ENCODE assay signal across 8 mouse cellular contexts in the genomic region with DNA sequence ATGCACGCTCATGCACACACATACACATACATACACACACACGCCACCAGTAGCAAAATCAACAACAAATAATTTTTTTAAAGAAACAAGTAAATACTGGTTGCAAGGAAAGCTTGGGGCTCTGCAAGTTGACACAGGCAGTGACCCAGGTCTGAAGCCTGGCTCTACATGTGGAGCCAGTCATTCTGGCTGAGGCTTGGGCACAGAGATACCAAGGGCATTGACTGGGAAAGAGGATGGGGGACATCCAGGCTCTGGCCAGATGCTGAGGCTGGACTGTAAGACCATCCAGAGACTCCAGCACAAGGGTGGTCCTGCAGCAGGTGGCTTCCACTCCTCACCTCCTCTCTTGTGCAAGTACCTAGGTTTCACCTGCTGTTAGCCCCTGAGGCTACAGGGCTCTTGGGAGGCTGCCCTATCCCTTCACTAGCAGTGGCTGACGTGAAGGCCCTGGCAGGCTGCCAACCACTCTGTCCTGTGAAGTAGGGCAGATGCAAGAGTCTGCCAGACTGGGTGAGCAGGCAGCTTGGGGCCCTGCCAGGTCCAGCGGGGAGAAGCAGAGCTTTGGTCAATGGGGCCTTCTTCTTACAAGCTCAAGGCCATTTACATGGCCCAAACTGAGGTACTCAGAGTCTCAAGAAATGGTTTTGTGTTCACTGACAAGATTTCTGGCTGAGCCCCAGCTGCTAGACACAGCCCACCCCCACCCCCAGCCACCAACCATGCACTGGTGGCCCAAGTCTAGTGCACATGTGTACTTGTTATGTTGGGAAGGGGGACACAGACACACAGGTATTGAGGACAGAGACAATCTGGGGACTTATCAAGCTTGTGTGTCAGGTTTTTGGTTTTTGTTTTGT. TPM values are rescaled to one million over a fixed set of nuclear protein-coding genes. Genes with fewer than 3 reads are reported as not detected.
DNase-seq lines count a peak whose midpoint lies in the region; ATAC-seq lines count a peak whose summit lies in the region.

No protein-coding gene starts in this region.

- no peaks in the 10 kb centered on the region for H3K9me3 ChIP-seq in forebrain, embryonic 13.5 days (replicated peaks)
- no peaks in the 10 kb centered on the region for H3K9me3 ChIP-seq in heart, embryonic 14.5 days (ENCODE audit: control insufficient read depth, low read length)
- no peaks in the 10 kb centered on the region for H3K9me3 ChIP-seq in liver, embryonic 15.5 days (replicated peaks)

- peak overlapping the region; percentile 87 for H3K27ac ChIP-seq in forebrain, embryonic 13.5 days
- peak overlapping the region; percentile 29 to 79 for H3K27ac ChIP-seq in heart, embryonic 14.5 days (replicated peaks in 1 of 2; ENCODE audit: control insufficient read depth in 1 of 2, insufficient read depth in 1 of 2, low read depth in 2 of 2, low read length in 2 of 2)
- no peak overlapping the region for H3K27ac ChIP-seq in liver, embryonic 15.5 days (replicated peaks)

- 0 out of 2 replicates have a peak overlapping the region, but pooled peaks have one; percentile 7 for H3K4me2 ChIP-seq in forebrain, embryonic 13.5 days
- peak overlapping the region; percentile 24; the same call in 1 of the 2 replicates for H3K4me2 ChIP-seq in heart, embryonic 14.5 days (ENCODE audit: low read length)
- no peak overlapping the region for H3K4me2 ChIP-seq in liver, embryonic 15.5 days

- no peak overlapping the region for H3K4me3 ChIP-seq in forebrain, embryonic 13.5 days
- no peak overlapping the region for H3K4me3 ChIP-seq in heart, embryonic 14.5 days (ENCODE audit: control insufficient read depth in 1 of 2, insufficient read depth in 1 of 2, low read depth in 1 of 2, low read length in 2 of 2)
- no peak overlapping the region for H3K4me3 ChIP-seq in liver, embryonic 15.5 days (replicated peaks)

- WGBS in forebrain, embryonic 13.5 days = 53% methylated on average over 4 of the region's 4 CpGs
- 47% methylated on average over 4 of the region's 4 CpGs for WGBS in heart, embryonic 14.5 days
- WGBS in liver, embryonic 15.5 days (ENCODE audit: insufficient replicate concordance) = 49% methylated on average over 4 of the region's 4 CpGs

- DNase-seq in spleen, postnatal 4 days (ENCODE audit: low spot score in 2 of 2) = peak; percentile 36 to 72
- DNase-seq in spleen, postnatal 14 days (ENCODE audit: low spot score in 2 of 2) = no peak
- DNase-seq in kidney, postnatal 14 days = peak; percentile 93
- peak; percentile 93 for DNase-seq in ovary, postnatal 36 days (ENCODE audit: low spot score)
- DNase-seq in urinary bladder, postnatal 10 days (ENCODE audit: low spot score) = peak; percentile 91

- H3K36me3 ChIP-seq in forebrain, embryonic 13.5 days (ENCODE audit: poor library complexity, severe bottlenecking) = no peaks in the 10 kb centered on the region
- H3K36me3 ChIP-seq in heart, embryonic 14.5 days (ENCODE audit: control insufficient read depth, insufficient read depth, low read length) = no peaks in the 10 kb centered on the region
- no peaks in the 10 kb centered on the region for H3K36me3 ChIP-seq in liver, embryonic 15.5 days (replicated peaks)

- peaks cover 40% of the 10 kb centered on the region for H3K4me1 ChIP-seq in forebrain, embryonic 13.5 days
- peaks cover 24 to 43% of the 10 kb centered on the region in 2 experiments for H3K4me1 ChIP-seq in heart, embryonic 14.5 days (ENCODE audit: control insufficient read depth in 2 of 2, insufficient read depth in 2 of 2, low read length in 2 of 2)
- no peaks in the 10 kb centered on the region for H3K4me1 ChIP-seq in liver, embryonic 15.5 days (replicated peaks)

- H3K9ac ChIP-seq in forebrain, embryonic 13.5 days = no peak overlapping the region
- peak overlapping the region; percentile 36 for H3K9ac ChIP-seq in heart, embryonic 14.5 days (ENCODE audit: low read length)
- no peak overlapping the region for H3K9ac ChIP-seq in liver, embryonic 15.5 days

- ATAC-seq in forebrain, embryonic 13.5 days = peak; percentile 90
- peak; percentile 86 for ATAC-seq in heart, embryonic 14.5 days (ENCODE audit: insufficient number of reproducible peaks, insufficient read depth, low FRiP score, low read depth)
- 0 out of 2 replicates have a peak, but pooled peaks have one; percentile 34 for ATAC-seq in liver, embryonic 15.5 days (ENCODE audit: insufficient read depth)

- H3K27me3 ChIP-seq in forebrain, embryonic 13.5 days = no peaks in the 10 kb centered on the region
- H3K27me3 ChIP-seq in heart, embryonic 14.5 days (ENCODE audit: control insufficient read depth, insufficient read depth, low read length) = no peaks in the 10 kb centered on the region
- no peaks in the 10 kb centered on the region for H3K27me3 ChIP-seq in liver, embryonic 15.5 days

RNA-seq across cellular contexts. Expression of gene Olfr412, which starts 46.9 kb away (rescaled TPM):
- not detected in 2 replicates for polyA plus RNA-seq in forebrain, embryonic 13.5 days (2015; fragmentation: Nextera tagmentation; extraction: Ambion mirVana)
- not detected in 2 replicates for polyA plus RNA-seq in heart, embryonic 14.5 days (2014; fragmentation: Nextera tagmentation; extraction: Ambion mirVana)
- polyA plus RNA-seq in liver, embryonic 15.5 days (2015; fragmentation: Nextera tagmentation; extraction: Ambion mirVana) = not detected in 2 replicates

RNA-seq across cellular contexts. Expression of gene Olfr411, which starts 56.4 kb away (rescaled TPM):
- polyA plus RNA-seq in forebrain, embryonic 13.5 days (2015; fragmentation: Nextera tagmentation; extraction: Ambion mirVana) = not detected in 2 replicates
- polyA plus RNA-seq in heart, embryonic 14.5 days (2014; fragmentation: Nextera tagmentation; extraction: Ambion mirVana) = not detected in 2 replicates
- polyA plus RNA-seq in liver, embryonic 15.5 days (2015; fragmentation: Nextera tagmentation; extraction: Ambion mirVana) = not detected in 2 replicates

Comparison
In these comparisons a context has a peak if more than half of its experiments do, and no peak if none do; other contexts are left out.
1. DNase-seq: peak in spleen, postnatal 4 days (2 of 2), kidney, postnatal 14 days (single experiment), ovary, postnatal 36 days (single experiment) and urinary bladder, postnatal 10 days (single experiment); none in spleen, postnatal 14 days (0 of 2).
2. ATAC-seq: peak in every context shown above with its lines; median percentile 90 in forebrain, embryonic 13.5 days; 86 in heart, embryonic 14.5 days; 34 in liver, embryonic 15.5 days.